Mouse (Mus musculus) small intestine, adult 2 months (tissue): ENCODE measurements around the gene Ube2e2.

Source experiments
- CTCF ChIP-seq: fragments of 200-500 bp; IDR thresholded peaks from 2 replicates; pipeline ENCODE4 v1.5.1; 2012; ENCODE audit warnings: low read depth, mild to moderate bottlenecking, control low read depth, inconsistent platforms, low read length, moderate library complexity, mixed read lengths; ENCODE audit not compliant: insufficient replicate concordance, insufficient read length; ENCODE audit errors: extremely low read depth
- POLR2A ChIP-seq: fragments of 200-500 bp; IDR thresholded peaks from 2 replicates; pipeline ENCODE4 v1.6.1; 2012; ENCODE audit warnings: low read depth, mild to moderate bottlenecking, control low read depth, inconsistent platforms, low read length, moderate library complexity

- no peak for TF ChIP-seq POLR2A
- TF ChIP-seq CTCF, result no peak
These were observed 73.4 kb downstream of the Ube2e2 start for GRCm38 (mm10) chr14:18820713-18821112.
